Mouse (Mus musculus) bone marrow macrophage, adult 2 months (primary cell): ENCODE data around the gene Aip. TPM values are rescaled to one million over a fixed set of nuclear protein-coding genes. Genes with fewer than 3 reads are reported as not detected.
"Not testable (repeated sequence)": the region's sequence is repeated elsewhere in the genome, so short reads cannot be mapped to it uniquely, and the experiment has no call there.

ENCODE experiments used
- H3K27ac ChIP-seq: 2 replicates; pipeline ENCODE4 v1.5.1; 2012; ENCODE audit warnings: low read depth, low read length; ENCODE audit not compliant: insufficient read depth
- H3K4me1 ChIP-seq: 2 replicates; pipeline ENCODE4 v1.6.1; 2012; ENCODE audit warnings: low read length; ENCODE audit not compliant: control insufficient read depth, insufficient read depth
- H3K4me3 ChIP-seq: 2 replicates; pipeline ENCODE4 v1.5.1; 2012; ENCODE audit warnings: mild to moderate bottlenecking, low read length, moderate library complexity; ENCODE audit not compliant: insufficient read depth
- CTCF ChIP-seq: IDR thresholded peaks from 2 replicates; pipeline ENCODE4 v1.5.1; 2012; ENCODE audit warnings: low read depth, mild to moderate bottlenecking, low read length, moderate library complexity
- POLR2A ChIP-seq: IDR thresholded peaks from 2 replicates; pipeline ENCODE4 v1.6.1; 2012; ENCODE audit warnings: mild to moderate bottlenecking, low read depth, low read length, borderline replicate concordance
- polyA plus RNA-seq: library from polyadenylated mRNA; stranded (reverse); fragments of >200 nt; gene quantifications from 2 replicates; pipeline ENCODE4 v1.2.4, GENCODE M21; 2012; ENCODE audit not compliant: missing spikeins, insufficient read depth, insufficient read length

Aip gene
- polyA plus RNA-seq, 1 experiment, result 75.6 TPM

DNA sequence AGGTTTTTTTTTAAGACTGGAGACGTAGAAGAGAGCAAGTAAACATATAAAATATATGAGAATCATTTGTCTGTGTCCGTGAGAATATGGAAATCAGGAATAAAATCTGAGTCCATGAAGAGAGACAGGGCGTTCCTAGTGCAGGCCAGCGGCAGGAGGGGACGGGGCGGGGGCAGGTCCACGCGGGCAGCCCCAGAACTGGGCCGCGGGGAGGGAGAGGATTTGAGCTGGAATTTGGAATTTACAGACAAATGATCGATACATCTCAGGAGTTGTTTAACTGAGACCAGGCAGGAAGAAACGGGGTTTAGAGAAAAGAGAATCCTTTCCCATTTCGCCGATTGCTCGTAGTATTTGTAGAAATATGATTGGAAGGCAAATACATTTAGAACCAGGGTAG is 55.3 kb downstream of the Aip start:
- TF ChIP-seq CTCF, result no peak
- TF ChIP-seq POLR2A, result no peak

DNA sequence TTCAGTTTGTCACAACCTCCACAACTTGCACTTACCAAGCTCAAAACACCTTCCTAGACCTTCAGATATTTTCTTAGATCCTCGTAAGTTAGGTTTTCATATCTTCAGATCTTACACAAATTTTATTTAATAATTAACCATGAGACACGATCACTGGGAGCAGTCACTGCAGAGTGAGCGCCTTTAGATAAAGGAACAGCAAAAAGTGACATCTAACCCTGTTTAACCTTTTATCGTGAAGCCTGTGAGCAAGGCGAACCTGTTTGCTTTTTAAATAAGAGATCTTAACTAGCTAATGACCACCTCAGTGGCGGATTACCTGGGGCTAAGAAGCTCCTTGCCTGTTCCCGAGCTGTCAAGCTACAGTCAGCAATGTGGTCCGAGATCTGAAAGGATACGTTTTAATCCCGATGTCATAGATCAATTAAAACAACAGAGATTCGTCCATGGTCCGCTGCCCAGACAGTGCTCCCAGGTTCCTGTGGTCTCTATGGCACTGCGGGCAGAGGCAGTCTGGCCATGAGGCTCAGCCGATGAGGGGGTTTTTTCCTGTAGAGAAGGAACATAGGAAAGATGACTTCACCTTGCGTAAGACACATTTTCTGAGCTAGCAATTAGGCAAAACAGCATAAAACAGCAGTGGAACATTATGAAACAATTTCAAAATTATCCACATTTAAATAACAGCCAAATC is 56.8 kb downstream of the Aip start:
- no peak overlapping the region for H3K27ac ChIP-seq
- TF ChIP-seq POLR2A (no peak), CTCF (no peak)

More for the DNA sequence above, 55.3 kb downstream of the Aip start:
- no peak overlapping the region for H3K4me3 ChIP-seq
- 0 out of 2 replicates have a peak, but pooled peaks cover 9% of the 10 kb centered on the region for H3K4me1 ChIP-seq
- no peak overlapping the region for H3K27ac ChIP-seq

DNA sequence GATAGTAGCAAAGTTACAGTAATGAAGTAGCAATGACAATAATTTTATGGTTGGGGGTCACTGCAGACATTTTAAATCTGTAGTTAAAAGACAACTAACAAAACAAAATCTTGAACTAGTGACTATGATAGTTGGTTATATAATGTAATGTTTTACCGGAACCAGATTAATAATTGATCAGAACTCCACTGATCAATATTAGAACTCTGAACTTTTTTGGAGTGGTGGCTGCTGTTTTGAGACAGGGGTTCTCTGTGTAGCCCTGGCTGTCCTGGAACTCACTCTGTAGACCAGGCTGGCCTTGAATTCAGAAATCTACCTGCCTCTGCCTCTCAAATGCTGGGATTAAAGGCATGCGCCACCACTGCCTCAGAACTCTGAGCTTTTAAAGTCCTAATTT is 57.4 kb downstream of the Aip start:
- not testable (repeated sequence) for H3K4me1 ChIP-seq, H3K4me3 ChIP-seq, H3K27ac ChIP-seq

More for the DNA sequence above, 56.8 kb downstream of the Aip start:
- Histone ChIP-seq H3K4me1 (0 out of 2 replicates have a peak, but pooled peaks cover 9% of the 10 kb centered on the region), H3K4me3 (no peak overlapping the region)

DNA sequence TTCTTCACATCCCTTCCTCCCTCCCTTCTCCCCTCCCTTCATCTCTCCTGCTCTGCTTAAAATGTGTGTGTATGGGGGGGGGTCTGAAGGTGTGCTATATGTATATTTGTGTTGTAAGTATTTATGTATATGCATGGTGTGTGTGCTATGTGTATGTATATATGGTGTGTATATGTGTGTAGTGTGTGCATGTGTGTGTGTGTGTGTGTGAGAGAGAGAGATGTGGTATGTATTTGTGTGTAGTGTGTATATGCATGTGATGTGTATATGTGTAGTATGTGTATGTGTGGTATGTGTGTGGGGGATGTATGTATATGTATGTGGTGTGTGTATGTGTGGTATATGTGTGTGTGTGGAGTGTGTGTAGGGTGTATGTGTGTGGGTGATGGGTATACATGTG is 58.8 kb downstream of the Aip start:
- TF ChIP-seq POLR2A (no peak), CTCF (no peak)
- Histone ChIP-seq H3K4me3 (no peak overlapping the region), H3K27ac (no peak overlapping the region), H3K4me1 (0 out of 2 replicates have a peak, but pooled peaks cover 9% of the 10 kb centered on the region)

DNA sequence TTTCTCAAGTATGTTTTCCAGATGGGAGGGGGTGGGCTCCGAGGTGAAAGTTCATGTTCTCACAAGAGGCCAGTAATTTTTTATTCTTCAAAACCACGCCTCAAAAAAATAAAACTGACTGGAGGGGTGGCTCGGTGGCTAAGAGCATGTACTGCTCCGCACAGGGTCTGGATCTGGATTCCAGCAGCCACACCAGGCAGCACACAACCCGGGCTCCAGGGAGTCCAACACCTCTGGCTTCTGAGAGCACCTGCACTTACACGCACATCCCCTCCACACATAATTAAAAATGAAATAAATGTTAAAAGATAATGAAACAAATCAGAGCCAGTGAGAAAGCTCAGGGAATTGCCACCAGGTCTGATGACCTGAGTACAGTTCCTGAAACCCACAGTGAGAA is 59.4 kb downstream of the Aip start:
- H3K4me1 ChIP-seq, result peaks cover 9% of the 10 kb centered on the region; the same call in 1 of the 2 replicates
- H3K27ac ChIP-seq, result peak overlapping the region; percentile 40; the same call in 1 of the 2 replicates
- H3K4me3 ChIP-seq, result no peak overlapping the region
- TF ChIP-seq CTCF (no peak), POLR2A (no peak)

DNA sequence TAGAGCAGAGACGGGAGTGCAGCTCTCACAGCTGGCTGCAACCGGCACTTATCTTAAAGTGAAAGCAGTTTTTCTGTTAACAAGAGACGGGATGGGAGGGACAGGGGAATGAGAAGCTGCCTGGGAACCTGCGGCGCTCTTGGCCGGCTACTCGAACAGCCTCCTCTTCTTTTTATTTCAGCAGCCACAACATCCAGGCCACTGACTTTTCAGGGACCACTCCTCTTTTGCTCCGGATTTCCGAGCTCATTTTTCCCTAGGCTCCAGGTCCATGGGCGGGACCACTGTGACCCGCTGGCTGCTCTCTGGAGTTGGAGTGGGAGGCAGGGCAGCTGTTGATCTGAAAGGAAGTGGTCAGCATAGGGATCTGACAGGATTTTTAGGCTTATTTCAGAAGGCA is 61.2 kb downstream of the Aip start:
- not testable (repeated sequence) for H3K27ac ChIP-seq, H3K4me1 ChIP-seq, H3K4me3 ChIP-seq

Other genes starting within 250 kb of the Aip start
- 488 and 518 TPM in 2 replicates for gene Tcirg1, start 218.7 kb downstream of the Aip start, polyA plus RNA-seq
- 80.5 and 85.1 TPM in 2 replicates for gene Ndufs8, start 213.1 kb downstream of the Aip start, polyA plus RNA-seq
- 83.9 and 85.6 TPM in 2 replicates for gene Aldh3b1, start 196.1 kb downstream of the Aip start, polyA plus RNA-seq
- gene Unc93b1, start 190.7 kb downstream of the Aip start, polyA plus RNA-seq, result 1,272 and 1,428 TPM in 2 replicates
- gene Aldh3b3, start 167.2 kb downstream of the Aip start, polyA plus RNA-seq, result not detected in 2 replicates
- gene Aldh3b2, start 153.5 kb downstream of the Aip start, polyA plus RNA-seq, result not detected in 2 replicates
- gene Acy3, start 139.3 kb downstream of the Aip start, polyA plus RNA-seq, result 1.1 TPM in 1 of 2 replicates, not detected in the other
- not detected in 2 replicates for gene Tbx10, start 133.1 kb downstream of the Aip start, polyA plus RNA-seq
- gene Nudt8, start 125.3 kb downstream of the Aip start, polyA plus RNA-seq, result 7.0 and 9.9 TPM in 2 replicates
- gene Gm49405, start 125.2 kb downstream of the Aip start, polyA plus RNA-seq, result 0.80 and 1.3 TPM in 2 replicates
- 1.4 and 3.4 TPM in 2 replicates for gene Doc2g, start 122.5 kb downstream of the Aip start, polyA plus RNA-seq
- 62.3 TPM in 2 replicates for gene Ndufv1, start 113.1 kb downstream of the Aip start, polyA plus RNA-seq
- 103 and 118 TPM in 2 replicates for gene Gstp1, start 87.9 kb downstream of the Aip start, polyA plus RNA-seq
- gene Gstp2, start 79.8 kb downstream of the Aip start, polyA plus RNA-seq, result 2.6 TPM in 1 of 2 replicates, not detected in the other
- not detected in 2 replicates for gene Gstp3, start 66.3 kb downstream of the Aip start, polyA plus RNA-seq
- not detected in 2 replicates for gene Cabp2, start 44.3 kb downstream of the Aip start, polyA plus RNA-seq
- gene Cdk2ap2, start 28.7 kb downstream of the Aip start, polyA plus RNA-seq, result 98.0 and 98.3 TPM in 2 replicates
- 72.3 and 86.7 TPM in 2 replicates for gene Pitpnm1, start 25.9 kb downstream of the Aip start, polyA plus RNA-seq
- gene Gpr152, start 13.9 kb upstream of the Aip start, polyA plus RNA-seq, result not detected in 2 replicates
- gene Cabp4, start 18.2 kb upstream of the Aip start, polyA plus RNA-seq, result not detected in 2 replicates
- 276 and 314 TPM in 2 replicates for gene Coro1b, start 22.8 kb upstream of the Aip start, polyA plus RNA-seq
- 0.87 and 2.3 TPM in 2 replicates for gene Ptprcap, start 27.7 kb upstream of the Aip start, polyA plus RNA-seq
- gene Rps6kb2, start 37.5 kb upstream of the Aip start, polyA plus RNA-seq, result 32.3 and 39.5 TPM in 2 replicates
- gene Carns1, start 49.6 kb upstream of the Aip start, polyA plus RNA-seq, result 0.68 and 1.1 TPM in 2 replicates
- gene Tbc1d10c, start 65.4 kb upstream of the Aip start, polyA plus RNA-seq, result 0.77 and 0.83 TPM in 2 replicates
- 299 and 331 TPM in 2 replicates for gene Ppp1ca, start 66.2 kb upstream of the Aip start, polyA plus RNA-seq
- 25.1 and 27.2 TPM in 2 replicates for gene Rad9a, start 75.8 kb upstream of the Aip start, polyA plus RNA-seq
- gene Clcf1, start 88.4 kb upstream of the Aip start, polyA plus RNA-seq, result 0.40 and 0.56 TPM in 2 replicates
- gene AC109138.7, start 88.5 kb upstream of the Aip start, polyA plus RNA-seq, result not detected in 2 replicates
- 77.5 and 93.5 TPM in 2 replicates for gene Pold4, start 106.0 kb upstream of the Aip start, polyA plus RNA-seq
- 84.2 and 87.6 TPM in 2 replicates for gene Ssh3, start 143.3 kb upstream of the Aip start, polyA plus RNA-seq
- gene Ankrd13d, start 157.3 kb upstream of the Aip start, polyA plus RNA-seq, result 21.8 TPM in 2 replicates
- gene Grk2, start 180.4 kb upstream of the Aip start, polyA plus RNA-seq, result 250 and 278 TPM in 2 replicates